Mouse (Mus musculus) layer of hippocampus, adult 18-20 months (tissue): Measurements from ENCODE around the gene Rab40c. TPM values are rescaled to one million over a fixed set of nuclear protein-coding genes. Genes with fewer than 3 reads are reported as not detected.

Experiments used
- DNase-seq, 2 experiments: peaks; one replicate each; pipeline ENCODE4 v3.0.0; 2022; ENCODE audit warnings: low spot score in 2 of 2
- long read RNA-seq: library from polyadenylated mRNA; stranded (forward); transcript quantifications from one replicate; pipeline ENCODE4 v2.0.0, GENCODE M21; 2021
- total RNA-seq, 2 experiments: library from RNA; stranded (reverse); gene quantifications; 2 replicates each; pipeline ENCODE4 v1.2.3; 2021

Rab40c gene
- 10 to 100 TPM; 49.4 to 54.7 TPM for total RNA-seq
- long read RNA-seq, transcript Rab40c-207 (6 exons, 2,506 nt) = minor isoform, 21 of 82 reads
- long read RNA-seq, transcript Rab40c-201 (7 exons, 2,466 nt) = major isoform, 49 of 82 reads
- long read RNA-seq, partial matches to known transcripts = 3 of 82 reads
- long read RNA-seq, other reads (novel, unspliced or antisense) = 9 of 82 reads

GRCm38 (mm10) chr17:25919144-25919785 lies at the start of gene Rab40c:
TSS of gene Rab40c (minus strand) at chr17:25919727.
- DNase-seq = peak in 1 of 2 experiments; percentile 62

GRCm38 (mm10) chr17:25968176-25968575 lies 48.6 kb upstream of the Rab40c start:
- DNase-seq = no peak

GRCm38 (mm10) chr17:25967652-25968051 lies 48.1 kb upstream of the Rab40c start:
- no peak for DNase-seq

GRCm38 (mm10) chr17:25964271-25964670 lies 44.7 kb upstream of the Rab40c start:
- DNase-seq = no peak

GRCm38 (mm10) chr17:25962413-25962905 lies 42.9 kb upstream of the Rab40c start:
- DNase-seq = no peak

GRCm38 (mm10) chr17:25961566-25961965 lies 42.0 kb upstream of the Rab40c start:
- no peak for DNase-seq

GRCm38 (mm10) chr17:25959630-25960467 lies 40.3 kb upstream of the Rab40c start:
- no peak for DNase-seq

- no peak for DNase-seq
Measured at GRCm38 (mm10) chr17:25958771-25959494, 39.4 kb upstream of the Rab40c start.

- DNase-seq = no peak
Measured at GRCm38 (mm10) chr17:25957586-25958051, 38.1 kb upstream of the Rab40c start.

- no peak for DNase-seq
Measured at GRCm38 (mm10) chr17:25956631-25957030, 37.1 kb upstream of the Rab40c start.

- DNase-seq = no peak
Measured at GRCm38 (mm10) chr17:25956201-25956600, 36.7 kb upstream of the Rab40c start.

- no peak for DNase-seq
Measured at GRCm38 (mm10) chr17:25955736-25956135, 36.2 kb upstream of the Rab40c start.

GRCm38 (mm10) chr17:25954671-25955070 lies 35.1 kb upstream of the Rab40c start:
- DNase-seq = no peak

GRCm38 (mm10) chr17:25953161-25953560 lies 33.6 kb upstream of the Rab40c start:
- DNase-seq = no peak

GRCm38 (mm10) chr17:25951803-25952623 lies 32.5 kb upstream of the Rab40c start, which contains the start of gene A930017K11Rik:
TSS of gene A930017K11Rik (minus strand) at chr17:25952565.
- DNase-seq = no peak

- DNase-seq = no peak
Measured at GRCm38 (mm10) chr17:25951225-25951802, 31.8 kb upstream of the Rab40c start.

- DNase-seq = no peak
Measured at GRCm38 (mm10) chr17:25950706-25951105, 31.2 kb upstream of the Rab40c start.

- no peak for DNase-seq
Measured at GRCm38 (mm10) chr17:25949981-25950380, 30.5 kb upstream of the Rab40c start.

GRCm38 (mm10) chr17:25948051-25948450 lies 28.5 kb upstream of the Rab40c start:
- DNase-seq = no peak

GRCm38 (mm10) chr17:25947576-25947975 lies 28.0 kb upstream of the Rab40c start:
- no peak for DNase-seq
